Mouse (Mus musculus) heart, embryonic 13.5 days (tissue): ENCODE data around the gene Olfr749. TPM values are rescaled to one million over a fixed set of nuclear protein-coding genes. Genes with fewer than 3 reads are reported as not detected.
"Not testable (repeated sequence)": the region's sequence is repeated elsewhere in the genome, so short reads cannot be mapped to it uniquely, and the experiment has no call there.

ENCODE experiments used
- ATAC-seq: fragments of 200-750 bp; cut with Nextera tagmentation; 2 replicates; pipeline ENCODE4 v1.8.0; 2017; ENCODE audit warnings: moderate TSS enrichment; ENCODE audit not compliant: insufficient number of reproducible peaks, low FRiP score, low TSS enrichment; ENCODE audit errors: extremely low read depth
- H3K27ac ChIP-seq: fragments of 300-500 bp; sonication (generic); replicated peaks from 2 replicates; pipeline ENCODE4 v1.5.1; 2015; ENCODE audit warnings: moderate library complexity, mild to moderate bottlenecking, inconsistent platforms
- H3K27me3 ChIP-seq: fragments of 300-500 bp; sonication (generic); replicated peaks from 2 replicates; pipeline ENCODE4 v1.6.1; 2015; ENCODE audit warnings: mild to moderate bottlenecking, inconsistent platforms
- H3K36me3 ChIP-seq: fragments of 300-500 bp; sonication (generic); 2 replicates; pipeline ENCODE4 v1.6.1; 2015; ENCODE audit warnings: mild to moderate bottlenecking, inconsistent platforms
- H3K4me1 ChIP-seq: fragments of 300-500 bp; sonication (generic); 2 replicates; pipeline ENCODE4 v1.6.1; 2015; ENCODE audit warnings: inconsistent platforms
- H3K4me2 ChIP-seq: fragments of 300-500 bp; sonication (generic); 2 replicates; pipeline ENCODE4 v1.6.1; 2015; ENCODE audit warnings: inconsistent platforms, mild to moderate bottlenecking, moderate library complexity
- H3K4me3 ChIP-seq: fragments of 300-500 bp; sonication (generic); 2 replicates; pipeline ENCODE4 v1.5.1; 2015; ENCODE audit warnings: moderate library complexity, mild to moderate bottlenecking, inconsistent platforms
- H3K9ac ChIP-seq: fragments of 300-500 bp; sonication (generic); 2 replicates; pipeline ENCODE4 v1.6.1; 2015; ENCODE audit warnings: inconsistent platforms, mild to moderate bottlenecking, moderate library complexity
- H3K9me3 ChIP-seq: fragments of 300-500 bp; sonication (generic); 2 replicates; pipeline ENCODE4 v1.6.1; 2016; ENCODE audit warnings: inconsistent platforms
- WGBS: fragments of 180-500 bp; shearing (Covaris S2); methylation state at CpG from one replicate; pipeline ENCODE4 v1.1.7; 2015; ENCODE audit warnings: mixed read lengths; 5-methylcytosine and 5-hydroxymethylcytosine counted together
- polyA plus RNA-seq: library from polyadenylated mRNA; unstranded; fragments of >200 nt; fragmentation: Nextera tagmentation; extraction: Ambion mirVana; gene quantifications from 2 replicates; pipeline ENCODE4 v1.2.1, GENCODE M21; 2015

The Olfr749 gene
- polyA plus RNA-seq = not detected in 2 replicates

- H3K27me3 ChIP-seq = no peaks in the 10 kb centered on the region
- no peak for ATAC-seq
- H3K9ac ChIP-seq = no peak within 1 kb of the TSS
Observed at GRCm38 (mm10) chr14:50744994-50745393, at the start of gene Olfr749. Gene Olfr749 (minus strand): TSS chr14:50745094.

GRCm38 (mm10) chr14:50788157-50788556 lies 43.3 kb upstream of the Olfr749 start:
- Histone ChIP-seq H3K4me3 (no peak overlapping the region), H3K4me2 (no peak overlapping the region), H3K27ac (no peak overlapping the region), H3K4me1 (peaks cover 7% of the 10 kb centered on the region), H3K36me3 (no peaks in the 10 kb centered on the region), H3K9me3 (no peaks in the 10 kb centered on the region), H3K9ac (no peak overlapping the region), H3K27me3 (no peaks in the 10 kb centered on the region)
- 7% methylated on average over 2 of the region's 2 CpGs for WGBS
- no peak for ATAC-seq

More at GRCm38 (mm10) chr14:50744994-50745393, at the start of gene Olfr749:
- Histone ChIP-seq H3K4me1 (no peaks in the 10 kb centered on the region), H3K4me3 (no peak within 1 kb of the TSS), H3K27ac (no peak within 1 kb of the TSS), H3K9me3 (no peaks in the 10 kb centered on the region), H3K4me2 (no peak within 1 kb of the TSS), H3K36me3 (no peaks in the 10 kb centered on the region)

- Histone ChIP-seq H3K4me2 (peak within 1 kb of the TSS; percentile 80), H3K4me3 (peak within 1 kb of the TSS; percentile 77), H3K36me3 (peaks cover 15% of the 10 kb centered on the region), H3K9me3 (0 out of 2 replicates have a peak, but pooled peaks cover 2% of the 10 kb centered on the region), H3K27me3 (no peaks in the 10 kb centered on the region), H3K27ac (peak within 1 kb of the TSS; percentile 36; the same call in 1 of the 2 replicates), H3K4me1 (peaks cover 7% of the 10 kb centered on the region), H3K9ac (peak within 1 kb of the TSS; percentile 89)
- under 1% methylated on average over 21 of the region's 21 CpGs for WGBS
- peak; percentile 83; the same call in 1 of the 2 replicates for ATAC-seq
Observed at GRCm38 (mm10) chr14:50785251-50785637, 40.4 kb upstream of the Olfr749 start, which contains the start of gene Ttc5. Gene Ttc5 (minus strand): TSS chr14:50785519.

- Histone ChIP-seq H3K4me1 (peaks cover 7% of the 10 kb centered on the region), H3K4me2 (peak overlapping the region; percentile 80), H3K9ac (peak overlapping the region; percentile 89), H3K27ac (peak overlapping the region; percentile 36; the same call in 1 of the 2 replicates), H3K36me3 (peaks cover 22% of the 10 kb centered on the region), H3K4me3 (peak overlapping the region; percentile 77), H3K9me3 (0 out of 2 replicates have a peak, but pooled peaks cover 2% of the 10 kb centered on the region), H3K27me3 (no peaks in the 10 kb centered on the region)
- WGBS = 25% methylated on average over 16 of the region's 16 CpGs
- no peak for ATAC-seq
Observed at GRCm38 (mm10) chr14:50784391-50785250, 39.7 kb upstream of the Olfr749 start.

GRCm38 (mm10) chr14:50782166-50782565 lies 37.3 kb upstream of the Olfr749 start:
- H3K9me3 ChIP-seq = 0 out of 2 replicates have a peak, but pooled peaks cover 2% of the 10 kb centered on the region
- H3K4me1 ChIP-seq = peaks cover 7% of the 10 kb centered on the region
- 88% methylated on average over 3 of the region's 3 CpGs for WGBS
- peaks cover 38% of the 10 kb centered on the region for H3K36me3 ChIP-seq
- no peak overlapping the region for H3K4me3 ChIP-seq
- no peak overlapping the region for H3K27ac ChIP-seq
- no peak overlapping the region for H3K9ac ChIP-seq
- no peak overlapping the region for H3K4me2 ChIP-seq
- no peaks in the 10 kb centered on the region for H3K27me3 ChIP-seq
- no peak for ATAC-seq

GRCm38 (mm10) chr14:50771342-50771741 lies 26.4 kb upstream of the Olfr749 start:
- Histone ChIP-seq H3K9me3 (no peaks in the 10 kb centered on the region), H3K4me3 (no peak overlapping the region), H3K4me2 (no peak overlapping the region), H3K36me3 (peaks cover 87% of the 10 kb centered on the region), H3K9ac (no peak overlapping the region), H3K4me1 (no peaks in the 10 kb centered on the region), H3K27me3 (no peaks in the 10 kb centered on the region), H3K27ac (no peak overlapping the region)
- no peak for ATAC-seq
- 76% methylated on average over 2 of the region's 2 CpGs for WGBS

- H3K36me3 ChIP-seq = peaks cover 69% of the 10 kb centered on the region
Observed at GRCm38 (mm10) chr14:50765736-50766135, 20.8 kb upstream of the Olfr749 start.

GRCm38 (mm10) chr14:50758416-50759085 lies 13.7 kb upstream of the Olfr749 start:
- no peaks in the 10 kb centered on the region for H3K9me3 ChIP-seq
- no peak overlapping the region for H3K4me2 ChIP-seq
- H3K36me3 ChIP-seq = peaks cover 8% of the 10 kb centered on the region
- 73% methylated on average over 5 of the region's 5 CpGs for WGBS
- ATAC-seq = no peak
- H3K27me3 ChIP-seq = no peaks in the 10 kb centered on the region
- H3K4me3 ChIP-seq = no peak overlapping the region
- no peaks in the 10 kb centered on the region for H3K4me1 ChIP-seq
- H3K9ac ChIP-seq = no peak overlapping the region
- H3K27ac ChIP-seq = no peak overlapping the region

More at GRCm38 (mm10) chr14:50765736-50766135, 20.8 kb upstream of the Olfr749 start:
- Histone ChIP-seq H3K4me1 (no peaks in the 10 kb centered on the region), H3K4me2 (no peak overlapping the region), H3K27me3 (no peaks in the 10 kb centered on the region), H3K9me3 (no peaks in the 10 kb centered on the region), H3K4me3 (no peak overlapping the region), H3K27ac (no peak overlapping the region), H3K9ac (no peak overlapping the region)
- no peak for ATAC-seq
- WGBS = 83% methylated on average over 6 of the region's 6 CpGs

- Histone ChIP-seq H3K36me3 (no peaks in the 10 kb centered on the region), H3K27ac (no peak overlapping the region), H3K27me3 (no peaks in the 10 kb centered on the region), H3K9ac (no peak overlapping the region), H3K4me3 (no peak overlapping the region), H3K4me1 (no peaks in the 10 kb centered on the region), H3K4me2 (no peak overlapping the region), H3K9me3 (no peaks in the 10 kb centered on the region)
- 54% methylated on average over 2 of the region's 2 CpGs for WGBS
- no peak for ATAC-seq
Observed at GRCm38 (mm10) chr14:50741584-50741983, 3.3 kb downstream of the Olfr749 start.

- Histone ChIP-seq H3K4me2 (no peak overlapping the region), H3K4me3 (no peak overlapping the region), H3K9me3 (no peaks in the 10 kb centered on the region), H3K27me3 (no peaks in the 10 kb centered on the region), H3K27ac (no peak overlapping the region), H3K9ac (no peak overlapping the region), H3K36me3 (no peaks in the 10 kb centered on the region), H3K4me1 (no peaks in the 10 kb centered on the region)
- WGBS = 54% methylated on average over 2 of the region's 2 CpGs
- ATAC-seq = no peak
Observed at GRCm38 (mm10) chr14:50740334-50740733, 4.6 kb downstream of the Olfr749 start.

GRCm38 (mm10) chr14:50722371-50722770 lies 22.5 kb downstream of the Olfr749 start:
- not testable (repeated sequence) for H3K27me3 ChIP-seq, H3K4me3 ChIP-seq, H3K4me1 ChIP-seq, ATAC-seq, H3K9ac ChIP-seq, H3K36me3 ChIP-seq, H3K27ac ChIP-seq, H3K9me3 ChIP-seq, H3K4me2 ChIP-seq
- WGBS = 68% methylated on average over 3 of the region's 4 CpGs
